Mouse (Mus musculus) limb, embryonic 13.5 days (tissue): ENCODE data around the gene E130114P18Rik. TPM values are rescaled to one million over a fixed set of nuclear protein-coding genes. Genes with fewer than 3 reads are reported as not detected.

ENCODE experiments used
- ATAC-seq: fragments of 200-750 bp; cut with Nextera tagmentation; 2 replicates; pipeline ENCODE4 v1.8.0; 2017; ENCODE audit warnings: low read depth, moderate number of reproducible peaks, moderate TSS enrichment; ENCODE audit not compliant: low FRiP score
- H3K27ac ChIP-seq: fragments of 300-500 bp; sonication (generic); 2 replicates; pipeline ENCODE4 v1.5.1; 2015; ENCODE audit warnings: inconsistent platforms, mild to moderate bottlenecking, moderate library complexity
- H3K27me3 ChIP-seq: fragments of 300-500 bp; sonication (generic); 2 replicates; pipeline ENCODE4 v1.6.1; 2015; ENCODE audit warnings: mild to moderate bottlenecking, inconsistent platforms
- H3K36me3 ChIP-seq: fragments of 300-500 bp; sonication (generic); 2 replicates; pipeline ENCODE4 v1.6.1; 2015; ENCODE audit warnings: inconsistent platforms, mild to moderate bottlenecking, moderate library complexity
- H3K4me1 ChIP-seq: fragments of 300-500 bp; sonication (generic); 2 replicates; pipeline ENCODE4 v1.6.1; 2015; ENCODE audit warnings: inconsistent platforms
- H3K4me2 ChIP-seq: fragments of 300-500 bp; sonication (generic); replicated peaks from 2 replicates; pipeline ENCODE4 v1.6.1; 2015; ENCODE audit warnings: inconsistent platforms, mild to moderate bottlenecking, moderate library complexity
- H3K4me3 ChIP-seq: fragments of 300-500 bp; sonication (generic); 2 replicates; pipeline ENCODE4 v1.5.1; 2015; ENCODE audit warnings: moderate library complexity, mild to moderate bottlenecking, inconsistent platforms
- H3K9ac ChIP-seq: fragments of 300-500 bp; sonication (generic); 2 replicates; pipeline ENCODE4 v1.6.1; 2015; ENCODE audit warnings: mild to moderate bottlenecking, inconsistent platforms
- H3K9me3 ChIP-seq: fragments of 300-500 bp; sonication (generic); 2 replicates; pipeline ENCODE4 v1.6.1; 2016; ENCODE audit warnings: inconsistent platforms
- WGBS: fragments of 180-500 bp; shearing (Covaris S2); methylation state at CpG from one replicate; pipeline ENCODE4 v1.1.7; 2015; 5-methylcytosine and 5-hydroxymethylcytosine counted together
- polyA plus RNA-seq: library from polyadenylated mRNA; unstranded; fragments of >200 nt; fragmentation: Nextera tagmentation; extraction: Ambion mirVana; gene quantifications from 2 replicates; pipeline ENCODE4 v1.2.1, GENCODE M21; 2015

The E130114P18Rik gene
- polyA plus RNA-seq, 1 experiment from 2014 or later, result 3.7 TPM

GRCm38 (mm10) chr4:97577431-97577830, 200.4 kb downstream of the E130114P18Rik start:
- Histone ChIP-seq H3K4me3 (no peak overlapping the region), H3K36me3 (no peaks in the 10 kb centered on the region), H3K27me3 (peaks cover 10% of the 10 kb centered on the region), H3K9me3 (no peaks in the 10 kb centered on the region), H3K9ac (no peak overlapping the region), H3K27ac (no peak overlapping the region), H3K4me2 (no peak overlapping the region), H3K4me1 (peaks cover 50% of the 10 kb centered on the region)
- ATAC-seq, result no peak
- 11% methylated on average over 5 of the region's 5 CpGs for WGBS

- H3K9ac ChIP-seq, result no peak overlapping the region
- H3K4me2 ChIP-seq, result no peak overlapping the region; the same call in 1 of the 2 replicates
- no peak overlapping the region for H3K27ac ChIP-seq
- H3K4me1 ChIP-seq, result peaks cover 42% of the 10 kb centered on the region
- no peaks in the 10 kb centered on the region for H3K9me3 ChIP-seq
- peak; percentile 84 for ATAC-seq
- 4% methylated on average over 5 of the region's 5 CpGs for WGBS
- no peaks in the 10 kb centered on the region for H3K36me3 ChIP-seq
- H3K4me3 ChIP-seq, result no peak overlapping the region
- H3K27me3 ChIP-seq, result 0 out of 2 replicates have a peak, but pooled peaks cover 4% of the 10 kb centered on the region
Measured at GRCm38 (mm10) chr4:97575447-97575846, 202.4 kb downstream of the E130114P18Rik start.

GRCm38 (mm10) chr4:97569320-97569719, 208.6 kb downstream of the E130114P18Rik start:
- ATAC-seq, result no peak
- Histone ChIP-seq H3K4me1 (no peaks in the 10 kb centered on the region), H3K27ac (no peak overlapping the region), H3K27me3 (0 out of 2 replicates have a peak, but pooled peaks cover 2% of the 10 kb centered on the region), H3K36me3 (no peaks in the 10 kb centered on the region), H3K4me2 (no peak overlapping the region), H3K4me3 (no peak overlapping the region), H3K9ac (no peak overlapping the region), H3K9me3 (no peaks in the 10 kb centered on the region)
- WGBS, result 82% methylated on average over 3 of the region's 3 CpGs

GRCm38 (mm10) chr4:97564656-97565055, 213.2 kb downstream of the E130114P18Rik start:
- Histone ChIP-seq H3K27me3 (no peaks in the 10 kb centered on the region), H3K9me3 (no peaks in the 10 kb centered on the region), H3K4me1 (no peaks in the 10 kb centered on the region), H3K4me2 (no peak overlapping the region), H3K9ac (no peak overlapping the region), H3K36me3 (no peaks in the 10 kb centered on the region), H3K4me3 (no peak overlapping the region), H3K27ac (no peak overlapping the region)
- whole genome bisulfite sequencing, result 41% methylated on average over 4 of the region's 4 CpGs
- no peak for ATAC-seq

- Histone ChIP-seq H3K4me1 (no peaks in the 10 kb centered on the region), H3K9ac (no peak overlapping the region), H3K4me2 (no peak overlapping the region), H3K9me3 (no peaks in the 10 kb centered on the region), H3K27ac (no peak overlapping the region), H3K4me3 (no peak overlapping the region), H3K36me3 (no peaks in the 10 kb centered on the region), H3K27me3 (no peaks in the 10 kb centered on the region)
- no peak for ATAC-seq
- 83% methylated on average over 6 of the region's 6 CpGs for WGBS
Measured at GRCm38 (mm10) chr4:97564199-97564598, 213.7 kb downstream of the E130114P18Rik start.

- Histone ChIP-seq H3K27me3 (no peaks in the 10 kb centered on the region), H3K9me3 (peaks cover under 1% of the 10 kb centered on the region; the same call in 1 of the 2 replicates), H3K4me1 (no peaks in the 10 kb centered on the region), H3K36me3 (no peaks in the 10 kb centered on the region), H3K27ac (no peak overlapping the region), H3K4me2 (no peak overlapping the region), H3K9ac (no peak overlapping the region), H3K4me3 (no peak overlapping the region)
- WGBS, result 52% methylated on average over 2 of the region's 2 CpGs
- ATAC-seq, result no peak
Measured at GRCm38 (mm10) chr4:97557585-97557984, 220.3 kb downstream of the E130114P18Rik start.

- Histone ChIP-seq H3K27ac (no peak overlapping the region), H3K4me2 (no peak overlapping the region), H3K36me3 (no peaks in the 10 kb centered on the region), H3K4me1 (peaks cover 6% of the 10 kb centered on the region; the same call in 1 of the 2 replicates), H3K9ac (no peak overlapping the region), H3K27me3 (no peaks in the 10 kb centered on the region), H3K4me3 (no peak overlapping the region), H3K9me3 (no peaks in the 10 kb centered on the region)
- WGBS, result 46% methylated on average over 5 of the region's 5 CpGs
- ATAC-seq, result no peak
Measured at GRCm38 (mm10) chr4:97544016-97544415, 233.9 kb downstream of the E130114P18Rik start.

GRCm38 (mm10) chr4:97532072-97532471, 245.8 kb downstream of the E130114P18Rik start:
- WGBS, result 72% methylated on average over 2 of the region's 2 CpGs
- no peaks in the 10 kb centered on the region for H3K36me3 ChIP-seq
- no peaks in the 10 kb centered on the region for H3K4me1 ChIP-seq
- no peak overlapping the region for H3K4me3 ChIP-seq
- no peaks in the 10 kb centered on the region for H3K9me3 ChIP-seq
- no peak overlapping the region for H3K27ac ChIP-seq
- no peak overlapping the region for H3K4me2 ChIP-seq
- no peaks in the 10 kb centered on the region for H3K27me3 ChIP-seq
- no peak for ATAC-seq
- H3K9ac ChIP-seq, result no peak overlapping the region

- Histone ChIP-seq H3K9ac (no peak overlapping the region), H3K4me2 (no peak overlapping the region), H3K9me3 (no peaks in the 10 kb centered on the region), H3K4me1 (no peaks in the 10 kb centered on the region), H3K27me3 (no peaks in the 10 kb centered on the region), H3K4me3 (no peak overlapping the region), H3K27ac (no peak overlapping the region), H3K36me3 (no peaks in the 10 kb centered on the region)
- 88% methylated on average over 2 of the region's 2 CpGs for WGBS
- ATAC-seq, result no peak
Measured at GRCm38 (mm10) chr4:97528517-97528916, 249.4 kb downstream of the E130114P18Rik start.

Other genes starting within 250 kb of the E130114P18Rik start
- 88.3 and 88.4 TPM in 2 replicates for gene Nfia, start 5.3 kb downstream of the E130114P18Rik start, polyA plus RNA-seq